Mouse (Mus musculus) adipocyte (in vitro differentiated cells): ENCODE measurements at regions not wholly inside any gene's neighbourhood (a gene's known extent, or its start where the extent isn't known, plus 50 kb on each side); places are given as distances from the start of the nearest gene placed in this dataset.
A peak's percentile ranks its signal among the peaks of the same experiment; 100 is the strongest.

ENCODE experiments used
- DNase-seq: peaks from one replicate; pipeline ENCODE4 v3.0.0-alpha.2; 2016; ENCODE audit warnings: low spot score

DNA sequence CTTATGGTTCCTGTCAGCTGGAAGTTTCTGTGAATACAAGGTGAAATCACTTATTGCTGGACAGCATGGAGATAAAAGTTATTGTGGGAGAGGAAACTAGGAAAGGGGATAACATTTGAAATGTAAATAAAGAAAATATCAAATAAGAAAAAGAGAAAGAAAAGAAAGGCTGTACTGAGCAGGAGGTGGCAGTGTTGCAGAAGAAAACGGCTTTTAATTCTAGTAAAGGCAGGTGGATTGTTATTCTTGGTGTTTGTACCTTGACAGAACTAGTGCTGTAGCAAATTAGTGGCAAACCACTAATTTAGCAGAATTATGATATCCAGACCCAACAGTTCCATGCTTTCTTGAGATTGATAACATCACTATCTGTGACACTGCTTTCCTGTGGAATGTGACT is 52.6 kb downstream of the Gm10358 start:
- DNase-seq, result no peak

DNA sequence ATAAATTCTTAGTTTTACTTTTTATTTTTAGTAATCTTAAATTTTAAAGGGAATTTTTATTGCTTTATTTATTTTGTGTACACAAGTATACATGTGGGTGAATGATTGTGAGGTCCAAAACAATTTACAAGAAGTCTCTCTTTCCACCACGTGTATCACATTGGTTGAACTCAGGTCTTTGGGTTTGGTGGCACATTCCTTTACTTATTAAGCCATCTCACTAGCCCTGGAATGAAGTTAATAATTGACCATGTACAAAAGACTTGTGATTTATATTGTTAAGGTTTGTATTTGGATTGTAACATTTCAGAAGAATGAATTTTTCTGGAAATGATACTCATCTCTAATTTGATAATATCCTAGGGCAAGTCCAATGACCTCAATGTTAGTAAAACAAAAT is 56.2 kb downstream of the Gm10358 start:
- no peak for DNase-seq

DNA sequence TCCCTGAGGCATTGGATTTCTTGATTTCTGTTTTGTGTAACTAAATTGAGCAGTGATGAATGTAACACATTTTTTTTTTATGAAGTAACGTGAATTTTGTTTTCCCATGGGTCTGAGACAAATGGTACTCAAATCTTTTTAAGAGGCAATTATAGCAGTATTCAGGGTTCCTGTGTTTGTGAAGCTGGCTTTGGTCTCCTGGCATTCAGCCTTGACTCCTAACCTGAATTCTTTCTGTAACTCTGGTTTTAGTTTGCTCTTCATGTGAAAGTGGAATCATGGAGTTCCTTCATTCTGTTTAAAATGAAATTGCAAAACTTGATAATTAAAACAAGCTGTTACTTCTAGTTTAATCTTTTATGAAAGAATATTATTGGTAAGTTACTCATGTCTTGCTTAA is 58.3 kb downstream of the Gm10358 start:
- peak; percentile 45 for DNase-seq

DNA sequence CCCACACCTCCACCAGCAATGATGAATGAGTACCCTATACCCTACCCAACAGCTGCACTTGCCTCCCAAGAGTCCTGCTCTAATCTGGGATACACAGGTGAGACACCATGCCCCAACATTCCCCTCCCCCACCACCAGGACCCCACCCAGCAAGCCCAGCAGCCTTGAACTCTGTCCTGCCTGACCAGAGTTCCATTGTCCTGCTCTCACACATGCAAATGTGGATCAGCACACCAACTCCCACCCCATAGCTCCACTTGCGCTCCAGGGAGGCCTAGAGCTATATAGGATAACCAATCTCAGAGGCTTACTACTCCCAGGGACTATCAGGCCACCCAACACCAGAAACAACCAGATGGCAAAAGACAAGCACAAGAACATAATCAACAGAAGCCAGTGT is 85.8 kb downstream of the Gm10358 start:
- no peak for DNase-seq

DNA sequence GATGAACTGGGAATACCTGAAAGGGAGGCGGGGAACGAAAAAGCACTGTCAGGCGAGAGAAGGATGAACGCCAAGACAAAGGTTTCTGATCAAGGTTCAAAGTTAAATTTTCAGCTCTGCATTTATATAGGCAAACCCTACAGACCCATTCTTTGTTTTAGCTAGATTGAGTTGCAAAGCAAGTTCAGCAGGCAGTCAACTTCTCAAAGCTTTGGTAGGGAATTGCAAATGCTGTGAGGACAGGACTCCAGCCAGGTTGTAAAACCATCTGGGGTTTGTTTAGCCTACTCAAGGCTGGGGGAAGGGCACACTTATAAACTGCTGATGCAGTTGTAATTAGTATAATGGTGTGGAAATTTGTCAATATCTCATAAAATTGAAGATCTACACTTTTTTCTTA is 87.9 kb downstream of the Gm10358 start:
- DNase-seq, result no peak

DNA sequence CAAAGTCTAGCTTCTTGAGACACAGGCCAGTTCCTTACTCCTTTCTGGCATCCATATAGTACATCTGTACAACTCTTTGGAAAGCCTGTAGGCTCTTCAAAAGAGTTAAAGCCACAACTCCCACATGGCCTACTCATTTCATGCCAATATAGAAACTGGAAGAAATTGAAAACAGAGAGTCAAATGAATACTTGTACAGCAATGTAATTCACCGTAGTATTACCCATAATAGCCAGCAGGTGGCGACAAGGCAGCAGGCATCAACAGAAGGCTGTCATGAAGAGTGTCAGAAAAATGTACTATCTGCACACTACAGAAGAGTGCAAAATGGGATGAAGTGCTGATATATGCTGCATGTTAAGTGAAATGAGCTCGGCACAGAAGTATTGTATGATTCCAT is 90.5 kb downstream of the Gm10358 start:
- DNase-seq, result peak; percentile 68

DNA sequence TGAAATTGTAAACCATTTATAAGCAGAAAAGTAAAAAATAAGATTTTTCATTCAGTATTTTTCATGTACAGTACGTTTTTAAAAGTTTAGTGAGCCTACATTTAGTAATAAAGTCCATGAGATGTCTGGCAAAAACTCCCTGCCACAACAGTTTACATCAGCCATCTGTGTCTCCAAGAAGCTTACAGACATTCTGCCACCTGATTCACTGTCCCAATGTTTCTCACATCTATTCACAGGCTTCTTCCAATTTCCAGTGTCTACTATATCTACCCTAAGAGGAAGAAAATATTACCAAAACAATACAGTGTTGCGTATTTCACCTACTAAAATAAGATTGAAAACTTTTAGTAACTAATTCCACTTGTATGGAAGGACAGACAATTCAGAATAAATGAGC is 95.7 kb downstream of the Rasd2 start:
- DNase-seq, result no peak

DNA sequence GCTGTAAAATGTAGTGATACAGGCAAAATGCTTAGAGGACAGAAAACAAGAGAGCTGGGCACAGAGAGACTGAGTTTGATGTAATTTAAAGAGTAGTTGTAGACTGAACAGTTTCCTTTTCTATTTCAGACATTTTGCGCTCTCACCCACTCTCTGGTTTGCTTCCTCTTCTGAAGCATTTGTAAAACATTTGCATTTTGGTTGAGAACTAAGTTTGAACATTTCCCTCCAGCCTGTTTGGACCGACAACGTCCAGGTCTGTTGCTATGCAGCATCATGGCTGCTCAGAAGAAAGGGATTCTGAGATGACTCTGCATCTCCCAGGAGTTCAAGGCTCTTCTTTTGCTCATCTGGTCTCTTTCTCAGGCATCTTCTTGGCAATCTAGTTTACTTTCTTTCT is 78.2 kb downstream of the Rasd2 start:
- DNase-seq, result no peak

DNA sequence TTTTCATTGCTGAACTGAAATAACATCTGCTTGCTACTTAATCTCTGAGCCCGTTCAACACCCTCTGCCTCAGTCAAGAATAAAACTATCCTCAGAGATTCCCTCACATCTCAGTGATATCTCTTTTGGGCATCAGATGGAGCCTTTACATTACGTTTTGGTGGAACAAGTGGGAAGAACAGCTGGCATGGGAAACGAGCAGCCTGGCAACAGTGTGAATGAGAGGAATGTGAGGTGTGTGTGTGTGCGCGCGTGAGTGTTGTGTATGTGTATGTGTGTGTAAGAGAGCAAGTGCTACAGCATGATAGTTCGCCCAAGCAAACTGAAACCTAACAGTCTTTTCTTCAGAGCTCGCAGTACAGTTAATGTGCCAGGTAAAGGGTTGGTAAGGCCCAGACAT is 76.2 kb downstream of the Rasd2 start:
- no peak for DNase-seq
